Mouse (Mus musculus) adrenal gland (tissue): ENCODE results near the gene Chn2.

Experiments used
- intact Hi-C: fragments of 180-260 bp; cut with DNase I; formaldehyde crosslinking; loops from one replicate; pipeline ENCODE4 v1.15.1; 2025
- long read RNA-seq, 2 experiments: library from polyadenylated mRNA; unstranded; transcript quantifications; one replicate each; pipeline ENCODE4 v2.0.0; 2020; ENCODE audit warnings: borderline replicate concordance in 1 of 2; ENCODE audit not compliant: insufficient replicate concordance in 1 of 2

Gene Chn2
- long read RNA-seq, experiment 1, partial matches to known transcripts = 0 of 3 reads
- long read RNA-seq, experiment 1, other reads (novel, unspliced or antisense) = 1 of 3 reads
- long read RNA-seq, experiment 2, transcript Chn2-201 (13 exons, 2,418 nt) = major isoform, 10 of 15 reads
- long read RNA-seq, experiment 2, partial matches to known transcripts = 3 of 15 reads
- long read RNA-seq, experiment 2, other reads (novel, unspliced or antisense) = 2 of 15 reads

DNA sequence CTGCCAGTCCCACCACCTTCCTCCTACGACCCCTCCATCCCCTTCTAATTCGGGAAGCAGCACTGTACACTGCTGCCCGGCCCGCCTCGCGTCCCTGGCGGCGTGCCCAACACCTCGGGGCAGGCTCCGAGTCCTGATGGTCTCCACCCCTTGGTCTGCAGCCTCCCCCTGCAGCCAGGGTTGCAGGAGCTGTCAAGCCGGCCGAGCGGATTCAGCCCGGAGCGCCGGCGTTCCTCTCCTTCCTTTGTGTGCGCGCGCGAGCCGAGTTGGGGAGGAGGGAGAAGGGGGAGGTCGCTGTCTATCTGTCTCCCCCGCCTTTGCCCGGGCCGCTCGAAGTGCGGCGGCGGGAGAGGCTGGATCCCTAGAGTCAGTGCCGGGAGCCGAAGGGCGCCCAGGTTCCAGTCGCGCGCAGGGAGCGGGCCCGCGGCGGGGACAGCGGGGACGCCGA, at the start of gene Chn2:
Chn2 (plus strand) TSS at position 198 of the 448 bp plus-strand sequence.
- intact Hi-C loops = loop anchor here (10.0 kb wide), 1 partner anchor 325 kb away; no protein-coding TSS in a partner anchor

DNA sequence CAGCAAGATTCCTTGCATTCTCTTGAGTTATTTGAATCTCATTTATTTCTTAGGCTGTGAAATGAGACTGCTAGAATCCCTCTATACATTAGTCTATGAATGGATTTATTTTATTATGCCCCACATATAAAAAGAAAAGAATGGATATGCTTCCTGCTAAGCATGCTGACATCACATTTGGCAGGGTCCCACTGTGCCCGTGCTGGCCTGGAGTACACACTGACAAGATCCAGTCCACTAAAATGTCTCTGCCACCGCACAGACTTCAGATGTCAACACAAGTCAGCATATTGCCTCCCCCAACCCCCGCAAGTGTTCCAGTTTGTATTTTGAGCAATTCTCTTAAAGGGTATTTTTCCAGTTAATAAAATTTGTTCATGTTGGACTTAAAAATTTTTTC, 47.0 kb upstream of the Chn2 start:
- intact Hi-C loops = no loop called here

DNA sequence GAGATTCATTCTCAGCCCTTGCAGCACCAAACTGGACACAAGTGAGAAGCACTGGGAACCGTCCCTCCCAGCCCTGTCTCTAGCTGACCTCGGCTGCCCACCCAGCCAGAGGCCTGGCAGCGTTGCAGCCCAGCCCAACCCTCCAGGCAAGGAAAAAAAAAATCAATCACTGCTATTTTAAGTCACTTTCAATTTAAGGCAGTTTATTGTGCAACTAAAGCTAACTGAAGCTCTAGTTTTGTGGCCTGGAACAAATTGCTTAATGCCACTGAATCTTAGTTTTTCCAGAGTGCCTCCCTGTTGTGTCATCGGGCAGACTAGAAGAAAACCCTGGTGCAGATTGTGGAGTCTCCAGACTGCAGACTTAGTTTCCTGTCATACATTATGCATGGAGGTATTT, 43.8 kb upstream of the Chn2 start:
- intact Hi-C loops = no loop called here

DNA sequence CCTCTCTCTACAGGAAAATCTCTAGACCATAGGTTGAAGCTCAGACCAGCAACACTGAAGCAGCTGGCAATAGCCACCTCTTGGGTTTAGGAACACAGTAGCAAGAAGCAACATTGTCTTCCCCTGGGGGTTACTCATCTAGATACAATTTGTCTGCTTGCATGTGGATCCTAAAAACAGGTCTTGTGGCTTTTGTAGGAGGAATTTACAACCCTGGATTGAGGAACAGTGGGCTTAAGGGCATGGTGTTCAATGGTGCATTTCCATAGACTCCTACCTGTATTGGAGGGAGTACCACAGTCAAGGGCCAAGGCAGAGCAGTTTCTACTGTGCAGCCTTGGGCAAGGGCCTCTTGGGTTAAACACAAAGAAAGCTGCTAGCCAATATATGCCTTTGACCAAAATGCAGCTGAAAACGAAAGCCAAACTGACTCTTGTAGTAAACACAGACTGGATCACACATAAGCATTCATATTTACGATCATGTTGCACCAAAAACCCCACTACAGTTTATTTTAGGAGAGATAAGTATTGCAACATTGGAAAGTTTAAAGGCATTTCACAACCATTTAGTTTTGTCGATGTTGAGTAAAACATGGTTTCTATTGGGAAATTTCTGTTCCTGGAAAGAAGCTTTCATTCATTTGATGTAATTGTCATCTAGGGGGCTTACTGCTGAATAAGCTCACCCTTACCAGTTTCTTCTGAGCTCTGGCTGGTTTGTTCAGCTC, 43.0 kb upstream of the Chn2 start:
- intact Hi-C loops = no loop called here

DNA sequence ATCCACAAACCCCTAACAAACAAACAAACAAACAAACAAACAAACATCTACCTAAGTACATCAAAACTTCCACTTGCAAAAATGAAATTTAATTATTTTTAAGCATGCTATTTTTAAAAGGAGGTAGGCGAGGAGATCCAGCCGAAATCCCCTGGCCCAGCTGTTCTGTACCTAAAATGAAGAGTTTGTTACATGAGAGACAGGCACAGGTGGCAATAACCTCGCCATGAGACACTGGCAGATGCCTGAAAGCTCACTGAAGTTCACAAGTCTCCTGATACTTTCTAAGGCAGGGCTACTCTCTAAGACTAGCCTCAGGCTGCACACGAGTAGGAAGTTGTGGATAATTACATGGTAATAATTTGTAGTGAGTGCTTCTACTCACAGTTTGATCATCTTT, 34.1 kb upstream of the Chn2 start:
- intact Hi-C loops = no loop called here

DNA sequence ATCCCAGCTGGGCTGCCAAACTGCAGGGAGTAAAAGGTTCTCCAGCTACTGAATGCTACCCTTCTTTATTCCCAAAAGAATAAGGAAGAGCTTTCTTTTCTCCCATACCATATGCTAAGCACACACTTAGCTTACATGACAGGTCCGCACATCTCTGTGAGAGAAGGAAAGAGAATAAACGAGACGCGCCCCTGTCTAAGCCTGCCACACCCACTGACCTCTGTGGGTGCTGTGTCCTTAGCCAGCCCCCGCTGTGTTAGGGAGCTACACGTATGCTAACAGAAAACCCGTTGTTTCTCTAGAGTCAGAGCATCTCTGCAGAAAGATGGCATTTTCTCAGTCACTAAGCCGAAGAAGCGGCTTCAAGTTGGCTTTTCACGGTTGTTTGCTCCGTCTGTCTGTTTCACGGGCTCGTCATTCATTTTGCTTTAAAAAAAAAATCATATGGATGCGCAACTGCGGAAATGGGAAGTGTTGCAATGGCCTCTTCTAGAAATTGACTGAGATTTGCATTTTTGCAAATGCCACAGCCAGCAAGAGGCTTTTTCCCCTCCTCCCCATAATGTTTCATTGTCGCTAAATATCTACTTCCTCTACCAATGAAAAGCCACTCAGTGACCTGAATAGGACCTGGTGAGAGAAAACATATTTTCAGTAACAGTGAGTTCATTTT, 30.8 kb upstream of the Chn2 start:
- intact Hi-C loops = no loop called here

DNA sequence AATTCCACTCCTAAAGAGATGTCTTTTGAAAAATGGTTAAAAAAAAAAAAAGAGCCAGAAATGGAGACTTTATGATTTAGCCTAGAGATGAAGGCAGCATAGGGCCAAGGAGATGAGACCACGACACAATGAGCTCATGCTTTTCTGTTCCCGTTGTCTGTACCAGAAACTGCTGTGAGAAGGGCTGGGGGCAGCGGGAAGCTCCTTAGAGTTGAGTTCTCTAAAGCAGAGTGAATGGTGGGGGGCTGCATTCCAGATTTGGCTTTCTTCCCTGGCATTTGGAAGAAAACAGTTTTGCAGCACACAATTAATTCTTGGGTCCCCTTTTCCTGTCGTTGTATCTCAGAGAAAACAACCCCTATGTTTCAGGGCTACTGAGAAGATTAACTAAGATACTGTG, 30.1 kb upstream of the Chn2 start:
- intact Hi-C loops = no loop called here

DNA sequence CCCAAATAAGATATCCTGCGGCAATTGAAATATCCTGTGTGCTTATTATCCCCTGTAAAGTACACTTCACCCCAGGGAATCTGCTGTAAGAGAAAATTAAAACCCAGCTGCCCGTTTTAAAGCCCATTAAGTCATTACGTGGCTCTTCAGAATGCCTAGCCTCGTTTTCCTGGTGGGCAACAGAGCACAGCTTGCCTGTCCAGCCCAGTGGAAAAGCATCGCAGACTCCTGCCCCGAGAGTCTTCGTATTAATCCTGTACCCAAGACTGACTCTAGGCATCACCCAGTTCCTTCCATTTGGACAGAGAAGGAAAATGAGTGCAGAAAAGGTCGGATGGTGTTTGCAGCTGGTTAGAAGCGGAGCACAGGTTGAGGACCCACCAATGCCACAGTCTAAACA, 29.0 kb upstream of the Chn2 start:
- intact Hi-C loops = no loop called here

DNA sequence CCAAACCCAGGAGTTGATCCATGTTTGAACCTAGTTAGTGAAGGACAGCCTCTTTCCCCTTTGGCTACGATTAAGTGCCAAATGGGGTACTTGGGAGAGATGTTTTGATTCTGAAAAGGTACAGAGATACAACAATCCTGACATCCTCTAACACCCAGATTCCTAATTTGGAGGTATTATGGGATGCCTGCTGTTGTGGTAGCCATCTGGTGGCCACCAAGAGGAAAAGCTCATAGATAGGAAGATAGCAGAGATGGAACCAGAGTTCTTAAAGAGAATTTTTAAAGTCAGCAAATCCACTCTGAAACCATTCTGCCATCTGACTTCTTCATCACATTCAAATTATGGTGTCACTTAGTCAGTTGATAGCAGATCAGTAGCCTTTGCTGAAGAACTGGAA, 27.2 kb upstream of the Chn2 start:
- intact Hi-C loops = no loop called here

DNA sequence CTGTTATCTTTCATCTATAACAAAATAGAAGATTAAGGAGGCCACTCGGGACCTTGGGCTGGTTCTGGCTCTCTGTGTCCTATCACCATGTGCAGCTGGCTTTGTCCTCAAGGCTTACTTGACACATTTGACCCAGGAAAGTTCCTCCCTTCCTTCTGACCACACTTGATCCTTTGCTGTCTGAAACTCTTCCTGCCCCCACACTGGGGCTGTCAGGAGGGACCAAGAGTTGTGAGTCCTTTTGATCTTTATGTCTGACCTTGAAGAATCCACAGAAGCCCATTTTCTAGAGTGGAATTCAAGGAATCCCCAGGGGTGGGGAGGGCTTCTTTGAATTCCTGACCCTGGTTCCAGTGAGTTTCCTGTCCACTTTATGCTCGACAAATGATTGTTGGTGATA, 21.3 kb upstream of the Chn2 start:
- intact Hi-C loops = no loop called here

DNA sequence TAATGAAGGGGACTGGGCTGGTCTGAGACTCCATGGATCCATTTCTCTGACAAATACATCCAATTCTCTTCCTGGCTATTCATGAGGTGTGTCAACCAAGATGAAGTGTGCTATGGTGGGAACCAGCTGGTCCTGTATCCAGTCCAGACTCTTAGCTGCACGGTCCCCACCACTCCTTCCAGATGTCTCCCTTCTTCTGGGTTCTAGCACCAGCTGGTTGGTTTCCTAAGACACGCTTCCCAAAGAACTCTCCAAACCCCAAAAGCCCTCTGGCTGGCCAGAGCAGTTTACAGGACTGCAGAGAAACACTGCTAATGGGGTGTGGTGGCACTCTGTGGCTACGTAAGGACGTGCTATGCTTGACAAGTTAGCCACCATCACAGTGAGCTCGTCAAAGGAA, 20.5 kb upstream of the Chn2 start:
- intact Hi-C loops = no loop called here

DNA sequence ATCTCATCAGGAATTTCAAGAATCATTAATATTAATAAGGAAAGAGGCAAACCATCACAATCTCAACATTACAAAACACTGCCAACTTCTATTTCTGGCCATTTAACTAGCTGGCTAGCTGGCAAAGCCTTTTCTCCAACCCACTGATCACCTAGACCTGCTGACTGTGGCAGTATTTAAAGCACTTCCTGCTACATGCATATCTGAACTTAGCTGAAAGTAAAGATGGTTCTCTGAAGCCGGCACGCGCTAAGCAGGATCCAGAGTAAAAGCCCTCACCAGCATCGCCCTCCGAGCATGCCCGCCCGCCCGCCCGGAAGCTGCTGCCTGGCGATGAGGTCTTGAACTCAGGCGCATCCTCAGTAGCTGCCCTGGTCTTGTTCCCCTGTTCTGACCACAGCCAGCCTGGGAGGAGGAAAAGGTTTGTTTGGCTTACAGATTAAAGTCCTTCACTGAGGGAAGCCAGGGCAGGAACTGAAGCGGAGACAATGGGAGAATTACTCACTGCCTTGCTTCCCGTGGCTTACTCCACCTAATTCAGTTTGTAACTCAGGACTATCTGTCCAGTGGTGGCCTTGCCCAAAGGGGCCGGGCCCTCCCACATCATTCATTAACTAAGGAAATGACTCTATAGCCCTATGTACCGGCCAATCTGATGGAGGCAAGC, 18.1 kb upstream of the Chn2 start:
- intact Hi-C loops = no loop called here

DNA sequence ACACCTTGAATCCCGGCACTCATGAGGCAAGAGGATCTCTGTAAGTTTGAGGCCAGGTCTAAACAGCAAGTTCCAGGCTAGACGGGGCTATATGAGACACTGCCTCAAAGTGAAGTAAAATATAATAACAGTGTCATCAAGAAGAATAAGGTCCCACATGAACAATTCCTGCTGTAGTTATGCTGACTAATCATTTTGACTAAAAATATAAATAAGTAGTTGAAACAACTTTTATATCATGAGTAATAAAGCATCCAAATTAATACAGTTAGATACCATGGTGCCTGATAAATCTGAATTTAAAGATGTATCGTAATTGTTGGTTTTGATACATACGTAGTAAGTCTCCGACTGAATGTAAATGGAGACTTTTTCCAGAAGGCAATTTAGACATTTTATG, 15.5 kb upstream of the Chn2 start:
- intact Hi-C loops = no loop called here

DNA sequence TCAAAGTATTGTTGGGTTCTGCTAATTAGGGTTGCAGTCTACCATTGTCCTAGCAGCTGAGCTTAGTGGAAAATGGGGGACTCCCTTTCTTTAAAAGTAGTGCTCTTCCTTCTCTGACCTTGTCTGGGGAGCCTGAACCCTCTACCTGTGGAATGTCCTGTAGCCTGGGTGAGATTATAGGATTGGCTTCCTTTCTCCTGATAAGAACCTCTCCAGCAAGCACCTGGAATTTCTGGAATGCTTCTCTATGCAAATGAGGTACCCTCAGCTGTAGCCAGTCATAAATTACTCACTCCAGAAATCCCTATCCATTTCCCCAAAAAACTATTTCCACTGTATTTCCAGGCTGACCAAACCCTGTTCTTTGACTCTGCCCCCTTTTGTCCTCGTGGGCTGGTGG, 10.6 kb upstream of the Chn2 start:
- intact Hi-C loops = no loop called here

DNA sequence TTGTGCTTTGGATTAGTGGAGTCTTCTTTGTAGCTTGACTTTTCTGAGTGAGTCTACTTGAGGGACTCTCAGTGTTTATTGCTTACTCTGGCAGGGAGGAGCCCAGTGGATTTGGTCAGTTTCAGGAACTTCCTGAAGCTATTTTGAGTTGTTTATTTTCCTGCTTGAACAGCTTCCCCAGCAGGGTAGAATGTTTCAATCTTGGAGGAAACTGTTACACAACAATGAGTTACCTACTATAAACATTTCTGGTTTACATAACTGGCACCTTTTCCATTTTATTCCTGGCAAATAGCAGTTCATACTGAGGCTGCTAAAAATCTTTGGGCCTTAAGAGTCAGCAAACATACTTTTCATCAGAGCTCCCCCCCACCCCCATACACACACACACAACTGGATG, 9.0 kb upstream of the Chn2 start:
- intact Hi-C loops = loop anchor here (10.0 kb wide), 1 partner anchor 334 kb away; no protein-coding TSS in a partner anchor

DNA sequence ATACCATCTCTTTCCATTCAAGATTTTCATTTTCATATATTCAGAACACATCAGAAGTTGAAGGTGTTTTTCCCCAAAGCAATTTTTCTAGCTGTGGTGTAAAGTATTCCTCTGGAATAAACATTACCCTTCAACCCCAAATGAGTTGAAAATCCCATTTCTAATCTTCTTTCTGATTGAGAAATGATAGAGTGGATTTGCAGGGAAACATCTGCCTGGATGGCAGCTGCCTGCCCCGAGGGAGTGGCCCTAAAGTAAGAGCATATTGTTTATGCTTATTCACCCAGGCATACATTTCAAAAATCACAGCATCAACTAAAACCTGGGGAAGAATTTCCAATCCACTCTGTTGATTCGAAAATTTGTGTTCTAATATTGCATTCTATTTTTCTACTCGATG, 8.6 kb upstream of the Chn2 start:
- intact Hi-C loops = loop anchor here (10.0 kb wide), 1 partner anchor 334 kb away; no protein-coding TSS in a partner anchor

DNA sequence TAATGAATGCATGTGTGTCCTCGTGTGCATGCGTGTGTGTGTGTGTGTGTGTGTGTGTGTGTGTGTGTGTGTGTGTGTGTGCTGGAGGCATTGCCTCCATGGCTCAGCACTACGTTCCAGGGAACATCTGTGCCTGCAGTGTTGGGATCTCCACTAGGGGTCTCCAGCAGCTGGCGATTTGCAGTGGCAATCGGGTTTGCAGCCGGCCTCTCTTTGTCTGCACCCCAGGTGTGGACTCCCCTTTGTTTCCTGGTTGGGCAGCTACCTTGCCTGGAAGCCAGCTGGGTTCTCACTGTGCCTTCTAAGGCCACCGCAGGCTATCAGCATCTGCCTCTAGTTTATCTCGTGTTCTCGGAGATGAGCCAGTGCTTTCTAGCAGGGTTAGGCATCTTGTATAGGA, 4.9 kb upstream of the Chn2 start:
- intact Hi-C loops = loop anchor here (1.0 to 10.0 kb wide), 4 partner anchors 66 to 330 kb away; no protein-coding TSS in a partner anchor

DNA sequence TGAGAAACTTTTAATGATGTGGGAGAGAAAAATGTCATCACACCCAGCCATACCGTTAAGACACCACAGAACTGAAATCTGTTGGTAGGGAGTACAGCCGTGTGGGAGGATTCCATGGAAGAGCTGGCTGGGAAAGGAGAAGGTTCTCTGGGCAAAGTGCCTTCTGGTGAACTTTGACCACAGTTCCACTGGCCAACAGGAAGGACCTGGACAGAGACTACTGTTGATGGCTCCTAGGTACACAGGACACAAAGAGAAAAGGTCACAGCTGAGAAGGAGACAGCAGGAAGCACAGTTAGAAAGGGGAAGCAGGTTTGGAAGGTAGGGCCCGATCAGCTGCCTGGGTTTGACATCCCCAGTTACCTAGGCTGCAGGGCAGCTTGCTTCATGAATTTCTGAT, 3.8 kb upstream of the Chn2 start:
- intact Hi-C loops = loop anchor here (2.0 to 10.0 kb wide), 2 partner anchors 67 to 329 kb away; no protein-coding TSS in a partner anchor

DNA sequence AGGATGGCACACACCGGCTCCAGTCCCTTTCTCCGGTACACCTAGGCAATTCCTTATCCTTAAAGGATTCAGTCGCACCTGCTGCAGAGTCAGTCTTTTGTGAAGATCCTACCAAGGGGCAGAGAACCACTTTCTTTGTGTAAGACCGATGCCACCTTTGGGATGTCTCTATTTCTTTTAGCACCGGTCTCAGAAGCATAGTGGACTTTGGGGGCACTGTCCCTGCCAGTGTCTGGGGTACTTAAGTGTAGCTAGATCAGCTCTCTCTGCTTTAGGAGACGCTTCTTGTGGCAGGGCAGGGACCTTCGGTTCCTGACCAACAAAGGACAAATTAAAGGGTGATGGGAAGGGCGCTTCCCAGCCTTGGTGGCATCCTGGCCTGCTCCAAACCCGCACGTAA, 488 bp upstream of the Chn2 start:
- intact Hi-C loops = loop anchor here (10.0 kb wide), 1 partner anchor 326 kb away; no protein-coding TSS in a partner anchor

DNA sequence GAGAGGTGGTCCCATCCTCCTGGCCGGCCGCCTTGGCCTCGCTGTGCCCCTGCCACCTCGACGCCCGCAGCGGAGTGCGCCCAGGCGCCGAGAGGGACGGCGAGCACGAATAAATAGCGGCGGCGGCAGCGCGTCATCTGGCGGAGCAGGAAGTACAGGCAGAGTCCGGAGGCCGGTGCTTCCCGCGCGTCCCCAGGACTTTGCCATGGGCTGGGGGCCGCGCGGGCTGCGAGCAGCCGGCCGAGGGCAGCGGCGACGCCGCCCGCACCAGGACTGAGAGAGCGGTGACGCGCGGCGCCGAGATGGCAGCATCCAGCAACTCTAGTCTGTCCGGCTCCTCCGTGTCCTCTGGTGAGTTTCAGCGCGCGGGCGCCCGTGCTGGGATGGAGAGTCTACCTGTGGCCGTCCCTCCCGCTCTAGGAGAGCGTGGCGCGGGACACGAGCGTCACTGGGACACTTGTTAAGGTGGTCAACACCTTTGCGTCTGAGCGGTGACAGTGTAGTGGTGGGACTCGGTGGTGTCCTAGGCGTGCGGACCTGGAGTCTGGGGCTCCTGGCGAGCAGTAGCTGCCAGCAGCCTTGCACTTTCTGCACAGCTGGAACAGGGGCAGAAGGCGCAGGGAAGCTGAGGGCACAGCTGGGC, 572 bp downstream of the Chn2 start:
- intact Hi-C loops = loop anchor here (10.0 kb wide), 1 partner anchor 325 kb away; no protein-coding TSS in a partner anchor

DNA sequence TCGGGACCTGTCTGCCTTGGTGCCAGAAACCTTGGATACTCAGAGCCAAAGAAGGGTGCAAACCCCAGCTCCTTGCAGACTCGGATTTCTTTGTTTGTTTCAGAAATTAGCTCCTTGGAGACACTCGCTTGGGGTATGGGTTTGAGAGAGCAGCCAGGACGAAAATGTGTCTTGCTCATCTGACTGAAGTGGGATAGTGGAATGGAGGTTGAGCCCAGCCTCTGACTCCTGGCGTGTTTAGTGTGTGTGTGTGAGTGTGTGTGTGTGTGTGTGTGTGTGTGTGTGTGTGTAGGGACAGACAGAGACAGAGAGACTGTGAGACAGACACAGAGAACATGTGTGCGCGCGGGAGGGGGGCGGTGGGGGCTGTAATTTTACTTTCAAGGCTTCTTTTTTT, 1.1 kb downstream of the Chn2 start:
- intact Hi-C loops = no loop called here
